28 mouse cellular contexts compared by ENCODE assay signal in the genomic region with DNA sequence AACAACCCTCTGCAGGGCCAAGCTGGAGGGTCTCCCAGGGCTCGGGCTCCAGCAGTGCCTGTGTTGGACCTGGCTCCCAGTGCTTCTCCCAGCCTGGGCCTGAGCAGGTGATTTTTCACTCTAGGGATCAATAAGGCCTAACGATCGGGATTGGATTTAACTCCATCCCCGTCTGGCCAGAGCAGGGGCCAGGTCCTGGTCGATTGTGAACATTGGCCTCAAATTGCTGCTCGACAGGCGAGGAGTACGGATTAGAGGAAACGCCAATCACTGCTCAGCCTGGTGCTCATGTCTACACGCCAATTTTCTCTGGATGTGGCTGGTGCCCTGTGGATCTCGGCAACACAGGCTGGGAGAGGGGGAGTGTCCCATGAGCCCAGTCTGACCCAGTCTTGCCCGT. TPM values are rescaled to one million over a fixed set of nuclear protein-coding genes. Genes with fewer than 3 reads are reported as not detected.
DNase-seq lines count a peak whose midpoint lies in the region; ATAC-seq and TF ChIP-seq lines count a peak whose summit lies in the region.
"Had no signal": no experiment of that assay in that cellular context is flagged by ENCODE, and none has a peak within 500 bp of the region (broad histone marks: within the 10 kb centered on the region; RNA-seq: fewer than 3 reads in every experiment).

No protein-coding gene starts in this region.

- peak; percentile 67 for ATAC-seq in liver, embryonic 14.5 days (ENCODE audit: insufficient read depth)
- ATAC-seq in liver, postnatal 0 days: peak; percentile 84
- ATAC-seq in midbrain, embryonic 14.5 days (ENCODE audit: low FRiP score, low TSS enrichment): no peak
- ATAC-seq: forebrain, embryonic 14.5 days; forebrain, postnatal 0 days; hindbrain, postnatal 0 days; Patski had no signal

- H3K4me1 ChIP-seq in liver, embryonic 14.5 days (replicated peaks; ENCODE audit: control insufficient read depth in 2 of 2, insufficient read depth in 2 of 2, low read length in 1 of 2): no peaks in the 10 kb centered on the region
- no peaks in the 10 kb centered on the region for H3K4me1 ChIP-seq in liver, postnatal 0 days (ENCODE audit: insufficient read depth)
- no peaks in the 10 kb centered on the region for H3K4me1 ChIP-seq in midbrain, embryonic 14.5 days (ENCODE audit: control insufficient read depth, insufficient read depth, low read length)
- H3K4me1 ChIP-seq: embryonic facial prominence, embryonic 12.5 days; heart, embryonic 12.5 days; heart, embryonic 15.5 days had no signal

- TF ChIP-seq CTCF in liver, embryonic 14.5 days (IDR thresholded peaks at IDR 0.05; ENCODE audit: low read depth): no peak
- TF ChIP-seq CTCF in liver, postnatal 0 days (IDR thresholded peaks at IDR 0.05; ENCODE audit: low read depth): no peak

- no peaks in the 10 kb centered on the region for H3K36me3 ChIP-seq in liver, embryonic 14.5 days (replicated peaks; ENCODE audit: control insufficient read depth, insufficient read depth, low read depth)
- H3K36me3 ChIP-seq in liver, postnatal 0 days (replicated peaks; ENCODE audit: insufficient read depth, low read length): peaks cover 15% of the 10 kb centered on the region; the same call in 1 of the 2 replicates
- peaks cover 96% of the 10 kb centered on the region for H3K36me3 ChIP-seq in midbrain, embryonic 14.5 days (ENCODE audit: control insufficient read depth, insufficient read depth, low read length)
- H3K36me3 ChIP-seq: G1E had no signal

- H3K27me3 ChIP-seq in liver, embryonic 14.5 days (ENCODE audit: control insufficient read depth, insufficient read depth, low read length): no peaks in the 10 kb centered on the region
- no peaks in the 10 kb centered on the region for H3K27me3 ChIP-seq in liver, postnatal 0 days (ENCODE audit: insufficient read depth, low read length)
- no peaks in the 10 kb centered on the region for H3K27me3 ChIP-seq in midbrain, embryonic 14.5 days (ENCODE audit: control insufficient read depth, insufficient read depth, low read length)
- H3K27me3 ChIP-seq: embryonic facial prominence, embryonic 12.5 days; embryonic facial prominence, embryonic 15.5 days; heart, embryonic 12.5 days; heart, embryonic 15.5 days; Patski had no signal

- no peaks in the 10 kb centered on the region for H3K9me3 ChIP-seq in liver, embryonic 14.5 days (ENCODE audit: control insufficient read depth, low read length)
- no peaks in the 10 kb centered on the region for H3K9me3 ChIP-seq in liver, postnatal 0 days (ENCODE audit: low read length)
- no peaks in the 10 kb centered on the region for H3K9me3 ChIP-seq in midbrain, embryonic 14.5 days (ENCODE audit: control insufficient read depth, low read length)
- H3K9me3 ChIP-seq: embryonic facial prominence, embryonic 12.5 days; embryonic facial prominence, embryonic 15.5 days; G1E; heart, embryonic 12.5 days; heart, embryonic 15.5 days; hindbrain, embryonic 10.5 days had no signal

- peak; percentile 9 for DNase-seq in retina, embryonic 14.5 days (ENCODE audit: low spot score)
- DNase-seq in retina, postnatal 1 day: no peak
- no peak for DNase-seq in liver, embryonic 14.5 days (ENCODE audit: low read depth in 3 of 3, low spot score in 3 of 3)
- peak; percentile 45 for DNase-seq in liver, postnatal 0 days
- DNase-seq in midbrain, embryonic 14.5 days: no peak
- no peak for DNase-seq in urinary bladder, postnatal 36 days (ENCODE audit: low spot score in 2 of 2)
- DNase-seq: adrenal gland, postnatal 10 days; adrenal gland, postnatal 36 days; B cell, adult 2 months; cerebellum, adult 18-20 months; cerebellum, adult 9-10 months; cerebellum, postnatal 25 days; forebrain, postnatal 0 days; gastrocnemius, adult 2 months; gastrocnemius, postnatal 14 days; heart, adult 11 months; heart, postnatal 10 days; heart, postnatal 36 days had no signal

- no peak for TF ChIP-seq EP300 in liver, embryonic 14.5 days (IDR thresholded peaks at IDR 0.05; ENCODE audit: low read depth)
- TF ChIP-seq EP300 in liver, postnatal 0 days (IDR thresholded peaks at IDR 0.05; ENCODE audit: low read depth): 0 out of 2 replicates have a peak, but pooled peaks have one; percentile 25

- H3K4me3 ChIP-seq in liver, embryonic 14.5 days (ENCODE audit: insufficient read depth in 1 of 2, low read depth in 2 of 2, low read length in 2 of 2): no peak overlapping the region
- H3K4me3 ChIP-seq in liver, postnatal 0 days (ENCODE audit: low read depth, low read length): no peak overlapping the region
- H3K4me3 ChIP-seq in midbrain, embryonic 14.5 days (replicated peaks; ENCODE audit: low read depth, low read length): no peak overlapping the region
- H3K4me3 ChIP-seq: embryonic facial prominence, embryonic 12.5 days; embryonic facial prominence, embryonic 15.5 days; gastrocnemius, adult 2 months; heart, embryonic 12.5 days; heart, embryonic 15.5 days; hindbrain, embryonic 10.5 days had no signal

- H3K9ac ChIP-seq in liver, embryonic 14.5 days (replicated peaks): no peak overlapping the region
- H3K9ac ChIP-seq in liver, postnatal 0 days (replicated peaks): no peak overlapping the region; the same call in 1 of the 2 replicates
- no peak overlapping the region for H3K9ac ChIP-seq in midbrain, embryonic 14.5 days (replicated peaks; ENCODE audit: low read length)
- H3K9ac ChIP-seq: embryonic facial prominence, embryonic 12.5 days; embryonic facial prominence, embryonic 15.5 days; forebrain, postnatal 0 days; heart, embryonic 12.5 days; heart, embryonic 15.5 days; hindbrain, embryonic 14.5 days had no signal

- no peak overlapping the region for H3K27ac ChIP-seq in liver, embryonic 14.5 days
- no peak overlapping the region; the same call in 1 of the 2 replicates for H3K27ac ChIP-seq in liver, postnatal 0 days (ENCODE audit: low read depth)
- H3K27ac ChIP-seq in midbrain, embryonic 14.5 days (replicated peaks; ENCODE audit: low read depth, low read length): no peak overlapping the region
- H3K27ac ChIP-seq: embryonic facial prominence, embryonic 12.5 days; embryonic facial prominence, embryonic 15.5 days; gastrocnemius, adult 2 months; heart, embryonic 15.5 days; hindbrain, embryonic 10.5 days; hindbrain, embryonic 14.5 days; hindbrain, postnatal 0 days had no signal

- 64% methylated on average over 12 of the region's 12 CpGs for WGBS in liver, embryonic 14.5 days (ENCODE audit: insufficient replicate concordance)
- 60% methylated on average over 12 of the region's 12 CpGs for WGBS in liver, postnatal 0 days (ENCODE audit: insufficient replicate concordance)
- WGBS in midbrain, embryonic 14.5 days: 73% methylated on average over 12 of the region's 12 CpGs

- no peak overlapping the region for H3K4me2 ChIP-seq in liver, embryonic 14.5 days (ENCODE audit: low read depth)
- H3K4me2 ChIP-seq in liver, postnatal 0 days (ENCODE audit: low read depth, low read length): no peak overlapping the region
- no peak overlapping the region for H3K4me2 ChIP-seq in midbrain, embryonic 14.5 days (ENCODE audit: low read length)
- H3K4me2 ChIP-seq: embryonic facial prominence, embryonic 12.5 days; embryonic facial prominence, embryonic 15.5 days; heart, embryonic 12.5 days; heart, embryonic 15.5 days; hindbrain, embryonic 14.5 days had no signal

RNA-seq across cellular contexts. Expression of a gene that starts 47.6 kb away (rescaled TPM):
- 9.3 and 13.7 TPM in 2 replicates for polyA plus RNA-seq in liver, embryonic 14.5 days (2012; rRNA removed)
- polyA plus RNA-seq in liver, embryonic 14.5 days (2014; fragmentation: Nextera tagmentation; extraction: Ambion mirVana): 7.3 and 8.6 TPM in 2 replicates
- polyA plus RNA-seq in liver, postnatal 0 days (2015; fragmentation: Nextera tagmentation; extraction: Ambion mirVana): 7.0 and 7.2 TPM in 2 replicates
- polyA plus RNA-seq in midbrain, embryonic 14.5 days (2014; fragmentation: Nextera tagmentation; extraction: Ambion mirVana): 56.2 and 62.5 TPM in 2 replicates

Comparison
In these comparisons a context has a peak if more than half of its experiments do, and no peak if none do; other contexts are left out.
1. DNase-seq: peak in retina, embryonic 14.5 days (single experiment) and liver, postnatal 0 days (single experiment); none in retina, postnatal 1 day (single experiment), liver, embryonic 14.5 days (0 of 3), midbrain, embryonic 14.5 days (single experiment) and urinary bladder, postnatal 36 days (0 of 2).